Mouse (Mus musculus): ENCODE results near the gene Dapl1.
A peak's percentile ranks its signal among the peaks of the same experiment; 100 is the strongest.

Gene Dapl1

DNA sequence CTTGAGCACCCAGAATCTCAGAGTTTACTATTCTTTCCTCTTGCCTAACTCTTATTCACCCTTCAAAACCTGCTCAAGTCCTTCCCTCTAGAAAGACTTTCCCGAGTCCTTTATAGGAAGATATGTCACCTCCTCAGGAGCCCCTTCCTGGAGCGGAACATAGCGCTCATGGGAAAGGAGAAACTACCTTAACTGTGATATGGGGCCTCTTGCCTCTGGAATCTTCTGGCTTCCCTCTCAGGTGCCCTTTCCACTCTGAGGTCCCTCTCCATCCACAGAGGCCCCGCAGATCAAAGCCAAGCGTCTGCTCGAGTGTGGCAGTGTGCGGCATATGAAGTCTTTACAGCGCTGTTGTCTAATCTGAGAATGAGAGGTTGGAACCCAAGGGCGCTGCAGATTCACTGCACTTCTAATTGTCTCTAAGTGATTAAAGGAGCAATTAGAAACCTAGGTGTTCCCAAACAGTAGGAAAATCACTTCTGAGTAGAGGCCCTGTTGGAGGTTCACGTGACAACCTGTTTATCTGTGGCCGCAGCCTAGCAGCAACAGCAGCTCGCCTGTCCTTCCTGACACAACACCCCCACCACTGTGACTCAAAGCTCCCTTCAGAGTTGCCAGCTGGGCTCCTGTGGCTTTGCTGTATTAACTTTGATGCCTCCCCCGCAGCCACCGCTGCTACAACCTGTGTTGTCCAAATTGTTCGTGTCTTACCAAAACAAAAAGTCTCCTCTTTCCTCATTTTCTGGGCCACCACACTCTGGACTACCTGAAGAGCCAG lies 49.7 kb downstream of the Dapl1 start:
- no peak for DNase-seq (ENCODE audit: low read depth, low spot score)

DNA sequence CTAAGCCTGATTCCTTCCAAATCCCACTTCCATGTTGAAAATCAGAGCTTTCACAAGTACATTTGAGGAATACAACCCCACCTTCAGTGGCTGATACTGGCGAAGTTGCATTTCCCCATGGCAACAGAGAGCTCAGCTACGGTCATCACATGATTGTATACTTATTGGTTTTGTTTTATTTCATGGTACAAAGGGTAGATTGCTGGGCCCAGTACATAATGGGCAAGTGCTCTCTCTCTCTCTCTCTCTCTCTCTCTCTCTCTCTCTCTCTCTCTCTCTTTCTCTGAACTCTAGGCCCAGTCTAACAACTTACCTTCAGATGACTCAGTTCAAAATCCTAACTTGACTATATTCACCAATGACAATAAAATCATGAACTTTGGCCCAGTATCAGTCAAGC lies 52.5 kb downstream of the Dapl1 start:
- no peak for DNase-seq (ENCODE audit: low read depth, low spot score)

DNA sequence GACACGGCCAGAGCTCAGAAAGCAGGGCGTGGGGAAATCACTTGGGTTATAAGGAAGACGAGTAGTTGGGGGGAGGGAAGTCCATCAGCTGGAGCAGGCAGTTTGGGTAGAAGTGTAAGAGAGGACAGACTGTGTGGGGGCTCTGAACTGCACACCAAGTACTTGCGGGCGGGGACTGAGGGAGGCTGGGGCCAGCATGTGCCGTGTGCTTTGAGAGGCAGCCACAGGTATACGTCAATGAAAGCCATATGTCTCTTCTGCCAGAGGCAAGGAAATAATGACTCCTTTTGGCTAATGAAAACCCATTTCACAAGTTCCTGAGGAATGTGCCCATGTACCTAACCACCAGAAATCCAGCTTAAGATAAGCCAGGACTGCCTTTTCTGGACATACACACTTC lies 53.6 kb downstream of the Dapl1 start:
- DNase-seq (ENCODE audit: low read depth, low spot score), result peak; percentile 85

DNA sequence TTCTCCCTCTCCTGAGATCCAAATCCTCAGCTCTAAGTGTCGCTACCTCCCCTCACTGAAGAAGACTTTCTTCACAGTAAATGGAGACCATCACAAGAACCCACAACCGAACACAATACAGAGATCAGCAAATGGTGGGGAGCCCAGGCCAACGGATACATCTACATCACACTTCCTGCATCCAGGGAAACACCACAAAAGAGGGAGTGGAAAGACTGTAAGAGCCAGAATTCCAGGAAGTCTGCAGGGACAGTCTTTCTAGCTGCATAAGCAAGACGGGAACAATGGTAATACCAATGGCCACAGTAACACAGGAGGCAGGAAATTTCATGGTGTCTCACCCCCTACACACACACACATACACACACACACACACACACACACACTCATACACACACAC lies 55.3 kb downstream of the Dapl1 start:
- DNase-seq (ENCODE audit: low read depth, low spot score), result no peak

DNA sequence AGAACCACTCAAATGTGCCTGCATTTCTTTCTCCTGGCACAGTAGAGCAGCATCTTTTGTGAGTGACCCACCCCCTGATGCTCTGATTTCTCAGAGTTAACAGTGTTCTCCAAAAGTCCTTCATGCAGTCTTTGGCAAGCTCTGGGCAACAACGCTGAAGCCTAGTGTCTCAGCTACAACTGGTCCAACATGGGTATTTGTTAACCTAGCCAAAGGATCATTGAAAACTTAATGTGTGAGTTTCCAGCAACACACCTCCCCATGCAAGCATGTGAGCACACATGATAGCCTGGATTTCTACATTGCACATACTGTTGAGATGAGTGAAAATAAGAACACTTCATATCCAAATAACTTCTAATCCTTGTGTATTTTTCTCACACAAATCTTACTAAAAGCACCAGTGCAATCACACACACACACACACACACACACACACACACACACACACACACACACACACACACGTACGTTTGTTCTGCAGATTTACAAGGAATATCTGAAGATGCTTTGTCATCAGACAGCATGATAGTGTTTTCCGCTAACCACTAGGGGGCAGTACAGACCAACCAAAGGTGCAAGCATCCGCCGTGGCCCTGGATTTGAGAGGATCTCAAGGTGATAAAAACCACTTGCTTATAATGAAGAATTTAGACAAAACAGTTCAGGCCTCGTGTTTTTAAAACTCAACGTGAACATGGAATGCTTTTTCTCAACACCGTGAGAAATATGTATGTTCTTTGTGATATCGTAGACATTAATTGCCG lies 56.9 kb downstream of the Dapl1 start:
- DNase-seq (ENCODE audit: low read depth, low spot score), result peak; percentile 88

DNA sequence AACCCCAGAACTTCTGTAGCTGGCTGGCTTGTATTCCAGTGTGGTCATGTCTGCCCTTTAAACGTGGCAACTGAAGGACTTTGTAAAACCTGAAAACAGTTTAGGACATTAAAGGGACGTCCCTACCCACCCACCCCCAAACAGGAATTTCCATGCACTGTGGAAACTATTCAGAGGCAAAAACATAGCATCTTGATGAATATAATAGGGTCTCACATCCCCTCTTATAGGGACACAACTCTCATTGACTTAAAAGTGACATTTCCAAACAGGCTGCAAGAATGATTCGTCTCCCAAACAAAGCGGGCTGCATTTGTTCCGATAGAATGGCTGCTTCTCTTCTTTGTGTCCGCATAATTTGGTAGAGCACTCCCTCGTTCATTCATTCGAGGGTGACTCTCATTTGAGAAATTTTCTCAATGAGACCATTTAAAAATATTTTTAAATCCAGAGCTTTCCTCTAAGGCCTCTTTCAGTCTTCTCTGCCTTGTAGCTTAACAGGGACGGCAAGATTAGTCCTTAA lies 59.2 kb downstream of the Dapl1 start:
- no peak for DNase-seq (ENCODE audit: low read depth, low spot score)

DNA sequence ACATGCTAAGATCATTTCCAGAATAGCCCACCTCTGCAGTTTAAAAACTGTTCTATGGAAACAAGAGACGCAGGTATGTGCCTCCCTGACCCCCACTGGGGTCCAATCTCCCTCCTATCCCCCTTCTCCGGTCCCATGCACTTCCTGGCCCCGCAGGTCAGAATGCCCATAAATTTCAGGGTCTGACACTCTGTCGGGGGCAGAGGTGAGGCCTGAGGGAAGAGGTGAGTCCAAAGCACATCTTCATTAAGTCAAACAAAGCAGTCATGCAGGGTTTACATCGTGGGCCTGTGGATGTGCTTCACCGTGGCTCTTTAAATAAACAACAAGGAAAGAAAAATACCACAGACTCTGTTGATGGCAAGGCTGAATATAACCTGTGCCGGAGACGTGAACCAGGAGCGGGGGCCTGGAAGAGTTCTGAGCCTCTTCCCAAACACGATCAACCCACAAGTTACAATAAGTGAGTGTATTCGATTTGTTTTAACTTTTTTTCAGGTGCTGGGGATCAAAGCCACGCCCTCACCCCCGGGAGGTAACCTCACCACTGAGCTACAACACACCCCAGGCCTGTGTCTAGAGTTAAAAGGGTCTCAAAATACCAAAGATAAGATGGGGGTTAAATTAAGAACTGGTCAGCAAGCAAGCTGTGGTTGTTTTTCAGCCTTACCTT lies 59.9 kb downstream of the Dapl1 start:
- DNase-seq (ENCODE audit: low read depth, low spot score), result no peak

DNA sequence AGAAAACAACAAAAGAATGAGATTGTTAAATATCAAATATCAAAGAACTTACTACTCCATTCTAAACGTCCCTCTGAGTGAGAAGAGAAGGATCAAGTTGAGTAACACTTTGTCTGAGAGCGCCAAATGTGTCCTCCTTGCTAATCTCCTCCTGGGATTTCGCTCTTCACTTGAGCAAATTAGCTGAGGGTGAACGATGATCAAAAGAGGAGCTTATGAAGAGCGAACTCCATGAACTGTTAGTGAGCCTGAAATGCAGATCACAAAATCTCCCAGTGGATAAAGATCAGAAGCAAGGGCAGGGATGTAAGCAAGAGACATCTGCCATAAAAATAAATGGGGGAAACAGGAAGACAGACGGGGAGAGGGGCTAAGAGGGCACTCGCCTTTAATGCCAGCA lies 60.5 kb downstream of the Dapl1 start:
- DNase-seq (ENCODE audit: low read depth, low spot score), result no peak

DNA sequence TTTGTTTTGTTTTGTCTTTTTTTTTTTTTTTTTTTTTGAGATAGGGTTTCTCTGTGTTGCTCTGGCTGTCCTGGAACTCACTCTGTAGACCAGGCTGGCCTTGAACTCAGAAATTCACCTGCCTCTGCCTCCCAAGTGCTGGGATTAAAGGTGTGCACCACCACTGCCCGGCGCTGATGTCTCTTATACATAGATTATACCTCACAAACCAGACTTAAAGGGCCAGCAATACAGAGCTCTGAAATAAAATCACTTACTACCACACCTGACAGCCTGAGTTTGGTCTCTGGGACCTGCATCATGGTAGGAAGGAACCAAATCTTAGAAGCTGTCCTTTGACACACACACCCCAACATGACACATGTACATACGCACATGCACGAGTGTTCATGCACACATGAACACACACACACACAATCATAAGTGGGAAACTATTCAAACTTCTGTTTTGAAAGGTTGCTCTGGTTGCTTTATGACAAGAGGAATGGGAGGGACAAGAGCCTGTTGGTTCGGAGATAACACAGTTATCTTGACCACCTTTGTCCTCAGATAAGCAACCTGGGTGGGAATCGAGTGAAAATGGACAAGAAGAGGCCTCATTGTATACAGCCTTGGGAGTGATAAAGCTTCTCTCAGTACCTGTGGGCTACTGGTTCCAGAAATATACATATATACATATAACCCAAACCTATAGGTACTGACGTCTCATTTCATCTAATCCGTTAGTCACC lies 63.1 kb downstream of the Dapl1 start:
- no peak for DNase-seq (ENCODE audit: low read depth, low spot score)

DNA sequence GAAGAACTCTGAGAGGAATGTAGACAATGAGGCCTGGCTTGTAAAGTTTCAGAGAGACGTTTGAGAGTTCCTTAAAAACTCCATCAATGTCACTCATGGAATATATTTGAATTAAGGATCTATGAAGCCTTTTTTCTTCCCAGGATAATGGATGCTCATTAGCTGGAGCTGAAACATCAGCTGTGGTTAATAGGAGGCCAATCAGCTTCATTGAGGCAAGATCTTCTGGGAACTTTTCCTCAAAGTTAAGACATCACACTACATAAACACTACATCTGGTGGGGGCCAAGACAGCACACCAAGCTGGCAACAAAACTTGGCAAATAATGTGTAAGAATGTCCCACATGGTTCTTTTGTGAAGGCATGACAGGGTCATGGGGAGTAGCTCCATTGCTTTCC lies 68.3 kb downstream of the Dapl1 start:
- no peak for DNase-seq (ENCODE audit: low read depth, low spot score)

DNA sequence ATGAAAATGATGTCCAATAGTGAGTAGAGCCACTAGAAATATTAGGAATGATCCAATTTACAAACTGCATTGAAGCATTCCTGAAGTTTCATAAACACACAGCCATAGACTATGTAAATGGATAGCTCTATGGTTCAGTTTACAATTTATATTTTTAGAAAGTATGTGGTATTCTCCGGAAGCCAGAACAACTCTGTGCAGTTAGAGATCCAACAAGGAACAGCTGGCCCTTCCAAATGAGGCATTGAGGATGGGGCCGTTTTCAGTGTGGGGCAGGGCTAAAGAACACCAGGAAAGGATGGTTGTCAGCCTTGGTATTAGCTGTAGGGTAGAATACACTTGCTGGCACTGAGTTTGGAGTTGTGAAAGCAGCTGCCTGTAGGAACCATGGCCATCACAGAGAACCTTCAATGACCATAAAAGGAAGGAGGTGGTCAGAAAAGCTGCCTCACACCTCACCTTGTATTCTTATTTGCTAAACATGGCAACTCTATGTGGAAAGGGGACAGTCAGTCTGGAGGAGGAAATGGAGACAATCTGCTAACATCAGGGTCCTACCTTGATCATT lies 70.0 kb downstream of the Dapl1 start:
- no peak for DNase-seq (ENCODE audit: low read depth, low spot score)

Data from forelimb bud, embryonic 11.5 days (tissue).